Comparison of ENCODE assay signal across 9 mouse cellular contexts in the genomic region with DNA sequence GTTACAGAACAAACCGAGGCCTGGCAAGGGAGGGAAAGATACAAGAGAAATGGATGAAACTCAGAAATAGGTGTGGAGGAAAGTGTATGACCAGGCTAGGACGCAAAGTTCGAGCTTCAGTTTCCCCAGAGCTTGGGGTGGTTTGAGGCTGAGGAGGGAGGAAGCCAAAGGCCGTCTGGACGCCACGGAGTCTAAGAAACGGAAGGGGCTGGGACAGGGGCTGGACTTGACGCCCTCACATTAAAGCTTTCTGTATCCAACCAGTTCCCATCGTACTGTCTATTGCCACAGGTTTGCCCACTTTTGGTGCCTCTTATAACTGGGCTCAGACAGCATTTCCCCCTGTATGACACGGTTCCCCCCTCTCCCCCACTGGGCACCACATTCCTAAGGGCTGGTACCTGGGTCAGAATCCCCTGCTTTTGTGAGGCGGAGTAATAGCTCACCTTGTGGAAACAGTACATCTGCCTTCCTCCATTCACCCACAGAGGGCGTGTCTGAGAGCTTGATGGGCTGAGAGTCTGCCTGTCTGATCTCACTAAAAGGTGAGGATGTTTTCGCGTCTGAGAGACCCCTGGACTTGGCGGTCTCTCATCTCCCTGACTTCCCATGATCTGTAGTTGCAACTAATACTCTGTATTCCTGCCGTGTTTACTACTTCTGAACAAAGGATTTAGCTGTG.
DNase-seq lines count a peak whose midpoint lies in the region; ATAC-seq and TF ChIP-seq lines count a peak whose summit lies in the region.
"Had no signal": no experiment of that assay in that cellular context is flagged by ENCODE, and none has a peak within 500 bp of the region (broad histone marks: within the 10 kb centered on the region; RNA-seq: fewer than 3 reads in every experiment).

No protein-coding gene starts in this region.

- H3K9ac ChIP-seq in kidney, postnatal 0 days (ENCODE audit: low read depth, low read length): no peak overlapping the region
- 0 out of 2 replicates have a peak overlapping the region, but pooled peaks have one; percentile 6 for H3K9ac ChIP-seq in embryonic facial prominence, embryonic 13.5 days
- no peak overlapping the region for H3K9ac ChIP-seq in liver, postnatal 0 days (replicated peaks)
- H3K9ac ChIP-seq: heart, embryonic 15.5 days had no signal

- H3K4me3 ChIP-seq in kidney, postnatal 0 days (replicated peaks; ENCODE audit: low read depth, low read length): no peak overlapping the region
- H3K4me3 ChIP-seq in embryonic facial prominence, embryonic 13.5 days: peak overlapping the region; percentile 10; the same call in 1 of the 2 replicates
- H3K4me3 ChIP-seq in liver, postnatal 0 days (ENCODE audit: low read depth, low read length): no peak overlapping the region
- H3K4me3 ChIP-seq: heart, embryonic 15.5 days had no signal

- no peak for TF ChIP-seq EP300 in liver, postnatal 0 days (IDR thresholded peaks at IDR 0.05; ENCODE audit: low read depth)

- no peak overlapping the region for H3K27ac ChIP-seq in kidney, postnatal 0 days
- no peak overlapping the region for H3K27ac ChIP-seq in embryonic facial prominence, embryonic 13.5 days
- H3K27ac ChIP-seq in liver, postnatal 0 days (ENCODE audit: low read depth): no peak overlapping the region
- H3K27ac ChIP-seq: heart, embryonic 15.5 days had no signal

- WGBS in kidney, postnatal 0 days: 21% methylated on average over 16 of the region's 16 CpGs
- WGBS in embryonic facial prominence, embryonic 13.5 days: 11% methylated on average over 16 of the region's 16 CpGs
- WGBS in liver, postnatal 0 days (ENCODE audit: insufficient replicate concordance): 20% methylated on average over 16 of the region's 16 CpGs

- ATAC-seq in kidney, postnatal 0 days (replicated peaks; ENCODE audit: low FRiP score, low read depth): no peak
- no peak for ATAC-seq in embryonic facial prominence, embryonic 13.5 days (ENCODE audit: insufficient number of reproducible peaks, insufficient read depth, low FRiP score, low TSS enrichment, low read depth)
- no peak for ATAC-seq in liver, postnatal 0 days

- peak; percentile 49; the same call in 1 of the 2 replicates for TF ChIP-seq CTCF in kidney, postnatal 0 days (IDR thresholded peaks at IDR 0.05; ENCODE audit: low read depth)
- peak; percentile 39 for TF ChIP-seq CTCF in liver, postnatal 0 days (IDR thresholded peaks at IDR 0.05; ENCODE audit: low read depth)

- no peak overlapping the region for H3K4me2 ChIP-seq in kidney, postnatal 0 days (ENCODE audit: low read length)
- peak overlapping the region; percentile 30 for H3K4me2 ChIP-seq in embryonic facial prominence, embryonic 13.5 days
- no peak overlapping the region for H3K4me2 ChIP-seq in liver, postnatal 0 days (ENCODE audit: low read depth, low read length)
- H3K4me2 ChIP-seq: heart, embryonic 15.5 days had no signal

- H3K4me1 ChIP-seq in kidney, postnatal 0 days (replicated peaks; ENCODE audit: insufficient read depth, low read length): peaks cover 7% of the 10 kb centered on the region; the same call in 1 of the 2 replicates
- H3K4me1 ChIP-seq in embryonic facial prominence, embryonic 13.5 days: peaks cover 9% of the 10 kb centered on the region
- H3K4me1 ChIP-seq in liver, postnatal 0 days (ENCODE audit: insufficient read depth): peaks cover 6% of the 10 kb centered on the region; the same call in 1 of the 2 replicates

- no peaks in the 10 kb centered on the region for H3K9me3 ChIP-seq in kidney, postnatal 0 days (replicated peaks; ENCODE audit: low read length)
- no peaks in the 10 kb centered on the region for H3K9me3 ChIP-seq in embryonic facial prominence, embryonic 13.5 days
- H3K9me3 ChIP-seq in liver, postnatal 0 days (ENCODE audit: low read length): no peaks in the 10 kb centered on the region
- H3K9me3 ChIP-seq: heart, embryonic 15.5 days had no signal

- H3K27me3 ChIP-seq in kidney, postnatal 0 days (ENCODE audit: insufficient read depth, low read length): no peaks in the 10 kb centered on the region
- peaks cover 25% of the 10 kb centered on the region for H3K27me3 ChIP-seq in embryonic facial prominence, embryonic 13.5 days
- no peaks in the 10 kb centered on the region for H3K27me3 ChIP-seq in liver, postnatal 0 days (ENCODE audit: insufficient read depth, low read length)
- H3K27me3 ChIP-seq: heart, embryonic 15.5 days had no signal

- no peaks in the 10 kb centered on the region for H3K36me3 ChIP-seq in kidney, postnatal 0 days (ENCODE audit: insufficient read depth, low read length)
- H3K36me3 ChIP-seq in embryonic facial prominence, embryonic 13.5 days: no peaks in the 10 kb centered on the region
- no peaks in the 10 kb centered on the region for H3K36me3 ChIP-seq in liver, postnatal 0 days (replicated peaks; ENCODE audit: insufficient read depth, low read length)
- H3K36me3 ChIP-seq: heart, embryonic 15.5 days had no signal

- DNase-seq in kidney, postnatal 0 days (ENCODE audit: low spot score): peak; percentile 29
- DNase-seq in kidney, adult 11 months: no peak
- DNase-seq in ZHBTc4 (ENCODE audit: low read depth, low spot score): peak; percentile 57
- DNase-seq in liver, postnatal 0 days: no peak
- no peak for DNase-seq in adrenal gland, postnatal 36 days
- DNase-seq in c-Kit-positive CD71-positive TER-119-positive erythroid progenitor cells, embryonic 14.5 days (ENCODE audit: low spot score): no peak
- DNase-seq: cerebellum, adult 9-11 months had no signal

Comparison
In these comparisons a context has a peak if more than half of its experiments do, and no peak if none do; other contexts are left out.
1. DNase-seq: peak in kidney, postnatal 0 days (single experiment) and ZHBTc4 (single experiment); none in kidney, adult 11 months (single experiment), liver, postnatal 0 days (single experiment), adrenal gland, postnatal 36 days (0 of 2) and c-Kit-positive CD71-positive TER-119-positive erythroid progenitor cells, embryonic 14.5 days (single experiment).